Mouse (Mus musculus): ENCODE results near the gene 4430402I18Rik. TPM values are rescaled to one million over a fixed set of nuclear protein-coding genes. Genes with fewer than 3 reads are reported as not detected.

The 4430402I18Rik gene
- total and polyA plus RNA-seq, 3 experiments = 0.14 to 0.51 (median 0.15) TPM

DNA sequence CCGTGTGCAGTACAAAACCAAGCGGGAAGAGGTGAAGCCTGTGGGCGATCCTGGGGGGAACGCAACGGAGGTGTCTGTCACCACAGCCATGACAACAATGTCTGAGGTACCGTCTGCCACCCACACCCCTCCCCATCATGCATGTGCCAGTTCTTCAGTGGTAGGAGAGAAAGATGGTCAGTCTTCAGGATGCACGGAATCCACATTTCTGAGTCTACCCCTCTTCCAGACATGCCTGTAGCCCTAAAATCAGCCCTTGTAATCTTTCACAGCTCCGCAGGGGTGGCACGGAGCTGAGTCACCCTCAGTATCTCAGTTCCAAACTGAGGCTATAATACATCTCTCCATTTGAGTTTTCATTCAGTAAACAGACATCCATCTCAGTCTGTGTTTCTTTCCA, 70.1 kb downstream of the 4430402I18Rik start:
- in situ Hi-C loops (cut with MboI; ENCODE audit: low pct_ligation_motif_present, low pct_unique_long_range_greater_than_20kb, low sequenced_read_pairs) = no loop called here
- H3K4me3 ChIP-seq (replicated peaks in 1 of 3; ENCODE audit: low read depth in 2 of 3, low read length in 2 of 3, poor library complexity in 1 of 3) = no peak overlapping the region
- dilution Hi-C loops (cut with MboI; ENCODE audit: extremely low pct_ligation_motif_present, extremely low pct_unique_long_range_greater_than_20kb, low sequenced_read_pairs) = no loop called here
- no peak overlapping the region for H3K9ac ChIP-seq (ENCODE audit: insufficient read depth, low read depth)
- H3K4me1 ChIP-seq (ENCODE audit: control insufficient read depth in 1 of 2, insufficient read depth in 2 of 2) = peaks cover 0 to 5% of the 10 kb centered on the region in 2 experiments; a peak in 1 of 4 replicates
- no peaks in the 10 kb centered on the region for H3K79me2 ChIP-seq (replicated peaks; ENCODE audit: control insufficient read depth, extremely low read depth, insufficient read depth, poor library complexity, severe bottlenecking)
- H3K27ac ChIP-seq (ENCODE audit: insufficient read depth, low read depth) = no peak overlapping the region
- H3K4me2 ChIP-seq (ENCODE audit: insufficient read depth, low read depth, poor library complexity, severe bottlenecking) = no peak overlapping the region
- H3K36me3 ChIP-seq (replicated peaks in 1 of 2; ENCODE audit: control insufficient read depth in 1 of 2, insufficient read depth in 1 of 2, low read length in 1 of 2) = no peaks in the 10 kb centered on the region
- DNase-seq (ENCODE audit: extremely low read depth) = no peak
- no peaks in the 10 kb centered on the region for H3K27me3 ChIP-seq (replicated peaks)
- TF ChIP-seq BHLHE40 (IDR thresholded peaks at IDR 0.05; ENCODE audit: low read depth, low read length) = no peak
- no peak for TF ChIP-seq EP300 (IDR thresholded peaks at IDR 0.05; ENCODE audit: low read length)
- no peak for TF ChIP-seq E2F4 (IDR thresholded peaks at IDR 0.05; ENCODE audit: insufficient replicate concordance, low read depth, low read length)
- no peak for TF ChIP-seq JUND (conservative IDR thresholded peaks at IDR 0.05; ENCODE audit: low read depth, low read length)
- TF ChIP-seq ZNF384 (IDR thresholded peaks at IDR 0.05; ENCODE audit: low read depth, low read length) = no peak
- no peak for TF ChIP-seq CHD1 (IDR thresholded peaks at IDR 0.05; ENCODE audit: low read depth, low read length)
- H3K9me3 ChIP-seq (replicated peaks; ENCODE audit: low read length) = no peaks in the 10 kb centered on the region

DNA sequence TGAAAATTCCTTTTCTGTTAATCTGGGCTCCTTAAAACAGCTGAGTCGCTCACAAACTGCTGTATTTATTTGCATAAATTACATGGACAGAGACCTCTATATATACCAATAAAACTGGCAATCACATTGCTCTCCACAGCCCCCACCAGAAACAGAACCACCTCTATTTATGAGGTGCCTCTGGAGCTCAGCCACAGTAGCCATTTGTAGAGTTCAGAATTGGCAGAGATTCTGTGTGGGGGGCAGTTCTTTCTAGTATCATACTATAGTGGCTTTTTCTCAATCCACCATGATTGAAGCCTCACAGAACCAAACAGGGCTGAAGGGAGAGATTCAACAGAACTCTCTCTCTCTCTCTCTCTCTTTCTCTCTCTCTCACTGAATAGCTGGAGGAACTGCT, 71.0 kb downstream of the 4430402I18Rik start:
- Histone ChIP-seq H3K27me3 (replicated peaks) (no peaks in the 10 kb centered on the region), H3K36me3 (replicated peaks in 1 of 2; ENCODE audit: control insufficient read depth in 1 of 2, insufficient read depth in 1 of 2, low read length in 1 of 2) (no peaks in the 10 kb centered on the region), H3K4me2 (ENCODE audit: insufficient read depth, low read depth, poor library complexity, severe bottlenecking) (no peak overlapping the region), H3K4me1 (ENCODE audit: control insufficient read depth in 1 of 2, insufficient read depth in 2 of 2) (peaks cover 0 to 5% of the 10 kb centered on the region in 2 experiments; a peak in 1 of 4 replicates), H3K4me3 (replicated peaks in 1 of 3; ENCODE audit: low read depth in 2 of 3, low read length in 2 of 3, poor library complexity in 1 of 3) (no peak overlapping the region), H3K9ac (ENCODE audit: insufficient read depth, low read depth) (no peak overlapping the region), H3K79me2 (replicated peaks; ENCODE audit: control insufficient read depth, extremely low read depth, insufficient read depth, poor library complexity, severe bottlenecking) (no peaks in the 10 kb centered on the region), H3K27ac (ENCODE audit: insufficient read depth, low read depth) (no peak overlapping the region), H3K9me3 (replicated peaks; ENCODE audit: low read length) (no peaks in the 10 kb centered on the region)
- DNase-seq (ENCODE audit: extremely low read depth) = no peak
- dilution Hi-C loops (cut with MboI; ENCODE audit: extremely low pct_ligation_motif_present, extremely low pct_unique_long_range_greater_than_20kb, low sequenced_read_pairs) = no loop called here
- no peak for TF ChIP-seq ETS1 (conservative IDR thresholded peaks at IDR 0.05; ENCODE audit: low read depth, low read length)
- no peak for TF ChIP-seq CHD2 (IDR thresholded peaks at IDR 0.05; ENCODE audit: low read length)
- in situ Hi-C loops (cut with MboI; ENCODE audit: low pct_ligation_motif_present, low pct_unique_long_range_greater_than_20kb, low sequenced_read_pairs) = no loop called here

DNA sequence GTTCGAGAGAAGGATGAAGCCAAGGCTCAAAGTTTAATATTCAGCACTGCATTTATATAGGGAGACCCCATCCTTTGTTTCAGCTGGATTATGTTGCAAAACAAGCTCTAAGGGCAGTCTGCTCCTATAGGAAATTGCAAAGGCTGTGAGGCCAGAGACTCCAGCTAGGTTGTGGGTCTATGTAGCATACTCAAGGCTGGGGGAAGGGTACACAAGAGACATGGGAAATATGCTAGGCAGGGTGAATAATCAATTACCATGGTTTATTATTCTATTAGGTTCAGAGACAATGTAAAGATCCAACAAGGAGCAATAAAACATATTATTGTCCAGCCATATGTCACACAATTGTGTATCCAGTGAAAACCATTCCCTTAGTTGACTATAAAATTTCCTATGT, 75.7 kb downstream of the 4430402I18Rik start:
- no peaks in the 10 kb centered on the region for H3K36me3 ChIP-seq (replicated peaks in 1 of 2; ENCODE audit: control insufficient read depth in 1 of 2, insufficient read depth in 1 of 2, low read length in 1 of 2)
- H3K9ac ChIP-seq (ENCODE audit: insufficient read depth, low read depth) = no peak overlapping the region
- H3K27ac ChIP-seq (ENCODE audit: insufficient read depth, low read depth) = no peak overlapping the region
- peaks cover 0 to 5% of the 10 kb centered on the region in 2 experiments; a peak in 1 of 4 replicates for H3K4me1 ChIP-seq (ENCODE audit: control insufficient read depth in 1 of 2, insufficient read depth in 2 of 2)
- H3K27me3 ChIP-seq (replicated peaks) = no peaks in the 10 kb centered on the region
- H3K79me2 ChIP-seq (replicated peaks; ENCODE audit: control insufficient read depth, extremely low read depth, insufficient read depth, poor library complexity, severe bottlenecking) = no peaks in the 10 kb centered on the region
- dilution Hi-C loops (cut with MboI; ENCODE audit: extremely low pct_ligation_motif_present, extremely low pct_unique_long_range_greater_than_20kb, low sequenced_read_pairs) = no loop called here
- H3K9me3 ChIP-seq (replicated peaks; ENCODE audit: low read length) = no peaks in the 10 kb centered on the region
- no peak for TF ChIP-seq BHLHE40 (IDR thresholded peaks at IDR 0.05; ENCODE audit: low read depth, low read length)
- TF ChIP-seq USF2 (conservative IDR thresholded peaks at IDR 0.05; ENCODE audit: low read depth, low read length) = no peak
- no peak for TF ChIP-seq UBTF (IDR thresholded peaks at IDR 0.05; ENCODE audit: low read depth, low read length)
- no peak for TF ChIP-seq USF1 (IDR thresholded peaks at IDR 0.05; ENCODE audit: low read depth, low read length)
- no peak for TF ChIP-seq ZNF384 (IDR thresholded peaks at IDR 0.05; ENCODE audit: low read depth, low read length)
- no peak for TF ChIP-seq JUND (conservative IDR thresholded peaks at IDR 0.05; ENCODE audit: low read depth, low read length)
- H3K4me3 ChIP-seq (replicated peaks in 1 of 3; ENCODE audit: low read depth in 2 of 3, low read length in 2 of 3, poor library complexity in 1 of 3) = no peak overlapping the region
- no peak for DNase-seq (ENCODE audit: extremely low read depth)
- in situ Hi-C loops (cut with MboI; ENCODE audit: low pct_ligation_motif_present, low pct_unique_long_range_greater_than_20kb, low sequenced_read_pairs) = no loop called here
- H3K4me2 ChIP-seq (ENCODE audit: insufficient read depth, low read depth, poor library complexity, severe bottlenecking) = no peak overlapping the region
